Comparison of ENCODE assay signal across 8 mouse cellular contexts in genomic region chr16:49839681-49840535, GRCm38 (mm10). TPM values are rescaled to one million over a fixed set of nuclear protein-coding genes. Genes with fewer than 3 reads are reported as not detected.
DNase-seq lines count a peak whose midpoint lies in the region; ATAC-seq lines count a peak whose summit lies in the region.

No protein-coding gene starts in this region.

- 0 out of 2 replicates have a peak overlapping the region, but pooled peaks have one; percentile 5 for H3K9ac ChIP-seq in heart, embryonic 11.5 days (ENCODE audit: low read depth, low read length)

- H3K9me3 ChIP-seq in heart, embryonic 11.5 days (replicated peaks; ENCODE audit: control insufficient read depth, low read length), result no peaks in the 10 kb centered on the region

- H3K4me1 ChIP-seq in heart, embryonic 11.5 days (ENCODE audit: control insufficient read depth, insufficient read depth, low read length), result no peaks in the 10 kb centered on the region

- 61% methylated on average over 15 of the region's 15 CpGs for WGBS in heart, embryonic 11.5 days (ENCODE audit: insufficient replicate concordance)

- peak overlapping the region; percentile 10; the same call in 1 of the 2 replicates for H3K27ac ChIP-seq in heart, embryonic 11.5 days (ENCODE audit: low read depth, low read length)

- no peaks in the 10 kb centered on the region for H3K27me3 ChIP-seq in heart, embryonic 11.5 days (ENCODE audit: control insufficient read depth, insufficient read depth, low read length)

- H3K4me2 ChIP-seq in heart, embryonic 11.5 days, result peak overlapping the region; percentile 16; the same call in 1 of the 2 replicates

- peak; percentile 86 for ATAC-seq in cerebellum, adult (ENCODE audit: insufficient number of reproducible peaks, low FRiP score, low TSS enrichment)
- peak; percentile 65; the same call in 1 of the 2 replicates for ATAC-seq in heart, embryonic 11.5 days (replicated peaks; ENCODE audit: insufficient number of reproducible peaks, low FRiP score, low TSS enrichment)
- ATAC-seq in megakaryocyte-erythroid progenitor cell, adult 5-6 weeks (replicated peaks; ENCODE audit: low FRiP score, low TSS enrichment, poor library complexity, severe bottlenecking), result peak; percentile 97

- DNase-seq in urinary bladder, postnatal 14 days (ENCODE audit: low spot score), result peak; percentile 33
- no peak for DNase-seq in urinary bladder, adult 2 months (ENCODE audit: low spot score)
- peak; percentile 13 to 40 for DNase-seq in kidney, postnatal 25 days
- DNase-seq in thymus, adult 18-20 months, result peak; percentile 84 to 93
- no peak for DNase-seq in ovary, postnatal 36 days (ENCODE audit: low spot score)

- no peaks in the 10 kb centered on the region for H3K36me3 ChIP-seq in heart, embryonic 11.5 days (ENCODE audit: control insufficient read depth, insufficient read depth, low read length)

- no peak overlapping the region for H3K4me3 ChIP-seq in heart, embryonic 11.5 days (ENCODE audit: low read depth, low read length)

RNA-seq across cellular contexts. Expression of gene Cd47, which starts 39.6 kb away (rescaled TPM):
- polyA plus RNA-seq in urinary bladder, adult 2 months (2012; rRNA removed), result 84.4 and 84.8 TPM in 2 replicates
- polyA plus RNA-seq in heart, embryonic 11.5 days (2014; fragmentation: Nextera tagmentation; extraction: Ambion mirVana), result 55.3 and 58.5 TPM in 2 replicates
- 237 and 252 TPM in 2 replicates for total RNA-seq in megakaryocyte-erythroid progenitor cell, adult 5-6 weeks (2014; fragmentation: Nextera tagmentation)
- total RNA-seq in megakaryocyte-erythroid progenitor cell, adult 5-6 weeks (2017), result 166 and 180 TPM in 2 replicates

Comparison
In these comparisons a context has a peak if more than half of its experiments do, and no peak if none do; other contexts are left out.
1. DNase-seq: peak in urinary bladder, postnatal 14 days (single experiment), kidney, postnatal 25 days (2 of 2) and thymus, adult 18-20 months (2 of 2); none in urinary bladder, adult 2 months (single experiment) and ovary, postnatal 36 days (single experiment).
2. Peak in every context shown above with its lines, with median percentiles within 50 percentile points of each other: ATAC-seq.